ENCODE assay signal across 8 mouse cellular contexts in the genomic region with DNA sequence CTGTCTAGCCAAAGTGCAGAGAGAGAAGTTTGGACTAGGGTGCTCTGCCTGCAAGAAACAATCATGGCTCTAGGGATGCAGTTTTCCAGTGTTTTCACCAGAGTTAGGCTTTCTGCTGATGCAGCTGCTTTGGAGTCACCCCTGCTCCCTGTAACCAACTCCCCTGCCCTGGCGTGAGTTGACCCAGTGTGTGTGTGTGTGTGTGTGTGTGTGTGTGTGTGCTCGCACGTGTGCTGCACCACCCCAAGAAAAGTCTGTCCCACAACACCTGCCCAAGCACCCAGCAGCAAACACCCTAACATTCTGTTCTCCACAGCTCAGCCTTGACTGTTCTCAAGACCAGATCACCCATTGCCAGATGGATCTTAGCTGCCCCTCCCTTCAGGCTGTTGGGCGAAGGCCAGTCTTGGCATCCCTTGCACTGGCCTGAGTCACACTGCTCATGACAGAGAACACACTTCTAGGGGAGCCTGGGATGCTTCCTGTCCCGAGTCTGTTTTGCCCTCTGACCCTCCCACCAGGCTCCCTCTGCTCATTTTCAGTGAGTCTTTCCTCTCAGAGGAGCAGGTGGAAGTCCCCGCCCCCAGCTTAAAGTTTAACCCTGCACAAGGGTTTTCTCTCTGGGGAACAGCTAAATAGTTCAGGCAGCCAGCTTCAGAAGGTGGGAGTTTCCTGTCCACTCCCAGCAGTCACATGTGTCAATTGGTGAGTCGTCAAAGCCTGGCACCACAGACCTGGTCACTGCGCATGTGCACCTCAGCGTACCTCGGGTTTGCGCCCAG. TPM values are rescaled to one million over a fixed set of nuclear protein-coding genes. Genes with fewer than 3 reads are reported as not detected.
DNase-seq lines count a peak whose midpoint lies in the region; ATAC-seq lines count a peak whose summit lies in the region.

No protein-coding gene starts in this region.

- no peaks in the 10 kb centered on the region for H3K36me3 ChIP-seq in heart, embryonic 11.5 days (ENCODE audit: control insufficient read depth, insufficient read depth, low read length)

- no peak overlapping the region for H3K9ac ChIP-seq in heart, embryonic 11.5 days (ENCODE audit: low read depth, low read length)

- no peak overlapping the region for H3K27ac ChIP-seq in heart, embryonic 11.5 days (ENCODE audit: low read depth, low read length)

- peak; percentile 81 for DNase-seq in adrenal gland, adult 2 months
- DNase-seq in cerebellum, adult 9-11 months: peak; percentile 93
- DNase-seq in kidney, postnatal 10 days: peak; percentile 78
- DNase-seq in urinary bladder, postnatal 14 days (ENCODE audit: low spot score): peak; percentile 77
- DNase-seq in right cerebral cortex, postnatal 25 days: no peak
- no peak for DNase-seq in frontal cortex, postnatal 10 days (ENCODE audit: low spot score in 2 of 2)

- H3K9me3 ChIP-seq in heart, embryonic 11.5 days (replicated peaks; ENCODE audit: control insufficient read depth, low read length): no peaks in the 10 kb centered on the region

- H3K4me2 ChIP-seq in heart, embryonic 11.5 days: no peak overlapping the region

- WGBS in heart, embryonic 11.5 days (ENCODE audit: insufficient replicate concordance): 69% methylated on average over 11 of the region's 11 CpGs

- ATAC-seq in heart, embryonic 11.5 days (replicated peaks; ENCODE audit: insufficient number of reproducible peaks, low FRiP score, low TSS enrichment): peak; percentile 42; the same call in 1 of the 2 replicates
- peak; percentile 70 for ATAC-seq in megakaryocyte progenitor cell, adult 5-6 weeks (replicated peaks; ENCODE audit: poor library complexity)

- no peaks in the 10 kb centered on the region for H3K4me1 ChIP-seq in heart, embryonic 11.5 days (ENCODE audit: control insufficient read depth, insufficient read depth, low read length)

- no peak overlapping the region for H3K4me3 ChIP-seq in heart, embryonic 11.5 days (ENCODE audit: low read depth, low read length)

- H3K27me3 ChIP-seq in heart, embryonic 11.5 days (ENCODE audit: control insufficient read depth, insufficient read depth, low read length): no peaks in the 10 kb centered on the region

RNA-seq across cellular contexts. Expression of a gene that starts 26.9 kb away (rescaled TPM):
- total RNA-seq in adrenal gland, adult 2 months (2021): 10 to 100 TPM; 18.6 to 29.2 TPM
- 8.0 and 10.0 TPM in 2 replicates for polyA plus RNA-seq in adrenal gland, adult 2 months (2012; rRNA removed)
- polyA plus RNA-seq in heart, embryonic 11.5 days (2014; fragmentation: Nextera tagmentation; extraction: Ambion mirVana): 6.7 and 7.0 TPM in 2 replicates
- total RNA-seq in megakaryocyte progenitor cell, adult 5-6 weeks (2015): 8.7 and 11.6 TPM in 2 replicates
- 14.3 and 15.3 TPM in 2 replicates for total RNA-seq in megakaryocyte progenitor cell, adult 5-6 weeks (2017)

RNA-seq across cellular contexts. Expression of a gene that starts 53.9 kb away (rescaled TPM):
- total RNA-seq in adrenal gland, adult 2 months (2021): 10 to 100 TPM; 30.4 to 42.2 TPM
- 66.7 and 69.0 TPM in 2 replicates for polyA plus RNA-seq in adrenal gland, adult 2 months (2012; rRNA removed)
- polyA plus RNA-seq in heart, embryonic 11.5 days (2014; fragmentation: Nextera tagmentation; extraction: Ambion mirVana): 63.4 and 69.5 TPM in 2 replicates
- total RNA-seq in megakaryocyte progenitor cell, adult 5-6 weeks (2015): 31.1 and 33.5 TPM in 2 replicates
- 19.0 and 25.2 TPM in 2 replicates for total RNA-seq in megakaryocyte progenitor cell, adult 5-6 weeks (2017)

Comparison
In these comparisons a context has a peak if more than half of its experiments do, and no peak if none do; other contexts are left out.
1. DNase-seq: peak in adrenal gland, adult 2 months (single experiment), cerebellum, adult 9-11 months (single experiment), kidney, postnatal 10 days (single experiment) and urinary bladder, postnatal 14 days (single experiment); none in right cerebral cortex, postnatal 25 days (single experiment) and frontal cortex, postnatal 10 days (0 of 2).